ENCODE assay signal across 21 mouse cellular contexts in the genomic region with DNA sequence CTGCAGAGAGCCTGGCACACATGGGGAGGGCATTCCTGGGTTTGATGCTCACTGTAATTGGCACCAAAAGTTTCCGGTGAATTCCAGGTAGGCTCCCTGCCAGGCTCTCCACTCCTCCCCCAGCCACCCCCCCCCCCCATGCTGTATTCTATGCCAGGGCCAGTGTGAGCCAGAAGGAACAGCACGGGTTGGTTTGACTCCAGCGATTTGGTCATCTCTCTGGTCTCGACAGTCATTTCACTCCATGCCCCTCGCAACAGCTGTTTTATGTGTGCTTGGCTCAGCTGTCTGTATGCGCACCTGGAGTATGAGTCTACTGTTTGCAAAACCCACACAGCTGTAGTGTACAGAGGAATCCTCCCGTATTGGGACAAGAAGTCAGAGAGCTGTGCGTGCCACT. TPM values are rescaled to one million over a fixed set of nuclear protein-coding genes. Genes with fewer than 3 reads are reported as not detected.
DNase-seq lines count a peak whose midpoint lies in the region; ATAC-seq and TF ChIP-seq lines count a peak whose summit lies in the region.
"Had no signal": no experiment of that assay in that cellular context is flagged by ENCODE, and none has a peak within 500 bp of the region (broad histone marks: within the 10 kb centered on the region; RNA-seq: fewer than 3 reads in every experiment).

No protein-coding gene starts in this region.

- no peak for TF ChIP-seq POLR2A in thymus, adult 2 months (IDR thresholded peaks at IDR 0.05; ENCODE audit: control insufficient read depth, extremely low read depth, insufficient read depth, low read length, poor library complexity)

- no peak overlapping the region for H3K4me3 ChIP-seq in heart, embryonic 12.5 days
- no peak overlapping the region for H3K4me3 ChIP-seq in thymus, adult 2 months (ENCODE audit: control insufficient read depth, insufficient read depth, low read length)
- H3K4me3 ChIP-seq in limb, embryonic 13.5 days: no peak overlapping the region
- no peak overlapping the region for H3K4me3 ChIP-seq in forebrain, embryonic 15.5 days
- H3K4me3 ChIP-seq: embryonic facial prominence, embryonic 13.5 days; forebrain, embryonic 12.5 days; heart, embryonic 15.5 days; midbrain, embryonic 12.5 days had no signal

- no peak for TF ChIP-seq CTCF in thymus, adult 2 months (IDR thresholded peaks at IDR 0.05; ENCODE audit: borderline replicate concordance, control insufficient read depth, extremely low read depth, insufficient read depth, low read length, poor library complexity)

- no peak overlapping the region for H3K4me2 ChIP-seq in heart, embryonic 12.5 days
- no peak overlapping the region for H3K4me2 ChIP-seq in limb, embryonic 13.5 days (replicated peaks)
- no peak overlapping the region for H3K4me2 ChIP-seq in forebrain, embryonic 15.5 days (replicated peaks)
- H3K4me2 ChIP-seq: embryonic facial prominence, embryonic 13.5 days; forebrain, embryonic 12.5 days; heart, embryonic 15.5 days; midbrain, embryonic 12.5 days had no signal

- H3K27me3 ChIP-seq in heart, embryonic 12.5 days (replicated peaks): peaks cover 38% of the 10 kb centered on the region
- no peaks in the 10 kb centered on the region for H3K27me3 ChIP-seq in thymus, adult 2 months (ENCODE audit: control insufficient read depth, insufficient read depth, low read length)
- H3K27me3 ChIP-seq in limb, embryonic 13.5 days: peaks cover 19% of the 10 kb centered on the region
- no peaks in the 10 kb centered on the region for H3K27me3 ChIP-seq in forebrain, embryonic 15.5 days
- H3K27me3 ChIP-seq: forebrain, embryonic 12.5 days; midbrain, embryonic 12.5 days had no signal

- no peak overlapping the region for H3K27ac ChIP-seq in heart, embryonic 12.5 days (ENCODE audit: poor library complexity, severe bottlenecking)
- H3K27ac ChIP-seq in thymus, adult 2 months (ENCODE audit: control insufficient read depth, insufficient read depth, low read length): no peak overlapping the region
- H3K27ac ChIP-seq in limb, embryonic 13.5 days: no peak overlapping the region
- H3K27ac ChIP-seq in forebrain, embryonic 15.5 days (replicated peaks): no peak overlapping the region
- H3K27ac ChIP-seq: embryonic facial prominence, embryonic 13.5 days; forebrain, embryonic 12.5 days; heart, embryonic 15.5 days; liver, embryonic 14.5 days; macrophage; midbrain, embryonic 12.5 days had no signal

- no peaks in the 10 kb centered on the region for H3K4me1 ChIP-seq in heart, embryonic 12.5 days (replicated peaks)
- peaks cover 8% of the 10 kb centered on the region for H3K4me1 ChIP-seq in thymus, adult 2 months (replicated peaks; ENCODE audit: control insufficient read depth, insufficient read depth, low read length)
- H3K4me1 ChIP-seq in limb, embryonic 13.5 days: peaks cover 31% of the 10 kb centered on the region
- H3K4me1 ChIP-seq in forebrain, embryonic 15.5 days: no peaks in the 10 kb centered on the region
- H3K4me1 ChIP-seq: forebrain, embryonic 12.5 days; heart, embryonic 15.5 days; midbrain, embryonic 12.5 days had no signal

- H3K9ac ChIP-seq in heart, embryonic 12.5 days: no peak overlapping the region
- H3K9ac ChIP-seq in limb, embryonic 13.5 days: no peak overlapping the region
- no peak overlapping the region for H3K9ac ChIP-seq in forebrain, embryonic 15.5 days (replicated peaks)
- H3K9ac ChIP-seq: embryonic facial prominence, embryonic 13.5 days; forebrain, embryonic 12.5 days; heart, embryonic 15.5 days; liver, embryonic 14.5 days; midbrain, embryonic 12.5 days had no signal

- no peak for ATAC-seq in heart, embryonic 12.5 days (ENCODE audit: insufficient number of reproducible peaks, low FRiP score)
- ATAC-seq in limb, embryonic 13.5 days (ENCODE audit: low FRiP score, low read depth): 0 out of 2 replicates have a peak, but pooled peaks have one; percentile 33
- no peak for ATAC-seq in forebrain, embryonic 15.5 days (replicated peaks)

- H3K9me3 ChIP-seq in heart, embryonic 12.5 days (replicated peaks): no peaks in the 10 kb centered on the region; the same call in 1 of the 2 replicates
- no peaks in the 10 kb centered on the region for H3K9me3 ChIP-seq in limb, embryonic 13.5 days
- H3K9me3 ChIP-seq in forebrain, embryonic 15.5 days: no peaks in the 10 kb centered on the region
- H3K9me3 ChIP-seq: embryonic facial prominence, embryonic 13.5 days; forebrain, embryonic 12.5 days; G1E; heart, embryonic 15.5 days; midbrain, embryonic 12.5 days had no signal

- intact Hi-C loops in heart, postnatal 10 days (cut with DNase I): no loop called here

- DNase-seq in heart, postnatal 10 days: peak; percentile 20 to 34
- DNase-seq in thymus, adult 2 months: peak; percentile 24
- DNase-seq in thymus, postnatal 0 days (ENCODE audit: low spot score): no peak
- DNase-seq in right cerebral cortex, postnatal 4 days: no peak
- DNase-seq: kidney, adult 2 months; kidney, postnatal 36 days; right cerebral cortex, postnatal 25 days had no signal

- WGBS in heart, embryonic 12.5 days: 80% methylated on average over 8 of the region's 8 CpGs
- 66% methylated on average over 8 of the region's 8 CpGs for WGBS in thymus, adult 2 months
- 50% methylated on average over 8 of the region's 8 CpGs for WGBS in limb, embryonic 13.5 days
- 69% methylated on average over 8 of the region's 8 CpGs for WGBS in forebrain, embryonic 15.5 days

- H3K36me3 ChIP-seq in heart, embryonic 12.5 days: no peaks in the 10 kb centered on the region
- no peaks in the 10 kb centered on the region for H3K36me3 ChIP-seq in thymus, adult 2 months (ENCODE audit: control insufficient read depth, insufficient read depth, low read length)
- no peaks in the 10 kb centered on the region for H3K36me3 ChIP-seq in limb, embryonic 13.5 days
- H3K36me3 ChIP-seq in forebrain, embryonic 15.5 days: no peaks in the 10 kb centered on the region
- H3K36me3 ChIP-seq: embryonic facial prominence, embryonic 13.5 days; forebrain, embryonic 12.5 days; G1E; heart, embryonic 15.5 days; midbrain, embryonic 12.5 days had no signal

RNA-seq across cellular contexts. Expression of a gene that starts 20.0 kb away (rescaled TPM):
- not detected for total RNA-seq in heart, postnatal 10 days (2021)
- polyA plus RNA-seq in heart, embryonic 12.5 days (2016; fragmentation: Nextera tagmentation; extraction: Ambion mirVana): not detected in 2 replicates
- 0.97 and 1.3 TPM in 2 replicates for polyA plus RNA-seq in thymus, adult 2 months (2012; rRNA removed)
- 0.77 and 0.84 TPM in 2 replicates for polyA plus RNA-seq in thymus, postnatal 0 days (2015; fragmentation: Nextera tagmentation; extraction: Ambion mirVana)
- 0.74 and 1.3 TPM in 2 replicates for polyA plus RNA-seq in limb, embryonic 13.5 days (2015; fragmentation: Nextera tagmentation; extraction: Ambion mirVana)
- polyA plus RNA-seq in forebrain, embryonic 15.5 days (2015; fragmentation: Nextera tagmentation; extraction: Ambion mirVana): 0.17 and 0.52 TPM in 2 replicates
- total RNA-seq: G1E; layer of hippocampus, postnatal 10 days had no signal
- polyA plus RNA-seq: G1E; heart, embryonic 15.5 days; macrophage had no signal

RNA-seq across cellular contexts. Expression of a gene that starts 24.2 kb away (rescaled TPM):
- not detected for total RNA-seq in heart, postnatal 10 days (2021)
- polyA plus RNA-seq in heart, embryonic 12.5 days (2016; fragmentation: Nextera tagmentation; extraction: Ambion mirVana): not detected in 2 replicates
- polyA plus RNA-seq in thymus, adult 2 months (2012; rRNA removed): not detected in 2 replicates
- not detected in 2 replicates for polyA plus RNA-seq in thymus, postnatal 0 days (2015; fragmentation: Nextera tagmentation; extraction: Ambion mirVana)
- polyA plus RNA-seq in limb, embryonic 13.5 days (2015; fragmentation: Nextera tagmentation; extraction: Ambion mirVana): not detected in 2 replicates
- polyA plus RNA-seq in forebrain, embryonic 15.5 days (2015; fragmentation: Nextera tagmentation; extraction: Ambion mirVana): not detected in 2 replicates
- total RNA-seq: G1E; granulocyte monocyte progenitor cell, adult 5-6 weeks; layer of hippocampus, postnatal 10 days; left cerebral cortex, postnatal 36 days had no signal
- polyA plus RNA-seq: embryonic facial prominence, embryonic 13.5 days; forebrain, embryonic 12.5 days; G1E; heart, embryonic 15.5 days; kidney, adult 2 months; liver, embryonic 14.5 days; macrophage; midbrain, embryonic 12.5 days; neural tube, embryonic 11.5 days had no signal

RNA-seq across cellular contexts. Expression of a gene that starts 30.7 kb away (rescaled TPM):
- not detected for total RNA-seq in heart, postnatal 10 days (2021)
- not detected in 2 replicates for polyA plus RNA-seq in heart, embryonic 12.5 days (2016; fragmentation: Nextera tagmentation; extraction: Ambion mirVana)
- polyA plus RNA-seq in thymus, adult 2 months (2012; rRNA removed): not detected in 2 replicates
- not detected in 2 replicates for polyA plus RNA-seq in thymus, postnatal 0 days (2015; fragmentation: Nextera tagmentation; extraction: Ambion mirVana)
- polyA plus RNA-seq in limb, embryonic 13.5 days (2015; fragmentation: Nextera tagmentation; extraction: Ambion mirVana): not detected in 2 replicates
- polyA plus RNA-seq in forebrain, embryonic 15.5 days (2015; fragmentation: Nextera tagmentation; extraction: Ambion mirVana): not detected in 2 replicates
- total RNA-seq: G1E; granulocyte monocyte progenitor cell, adult 5-6 weeks; layer of hippocampus, postnatal 10 days; left cerebral cortex, postnatal 36 days had no signal
- polyA plus RNA-seq: embryonic facial prominence, embryonic 13.5 days; forebrain, embryonic 12.5 days; G1E; heart, embryonic 15.5 days; kidney, adult 2 months; liver, embryonic 14.5 days; macrophage; midbrain, embryonic 12.5 days; neural tube, embryonic 11.5 days had no signal

RNA-seq across cellular contexts. Expression of a gene that starts 40.1 kb away (rescaled TPM):
- not detected for total RNA-seq in heart, postnatal 10 days (2021)
- polyA plus RNA-seq in heart, embryonic 12.5 days (2016; fragmentation: Nextera tagmentation; extraction: Ambion mirVana): not detected in 2 replicates
- not detected in 2 replicates for polyA plus RNA-seq in thymus, adult 2 months (2012; rRNA removed)
- not detected in 2 replicates for polyA plus RNA-seq in thymus, postnatal 0 days (2015; fragmentation: Nextera tagmentation; extraction: Ambion mirVana)
- not detected in 2 replicates for polyA plus RNA-seq in limb, embryonic 13.5 days (2015; fragmentation: Nextera tagmentation; extraction: Ambion mirVana)
- not detected in 2 replicates for polyA plus RNA-seq in forebrain, embryonic 15.5 days (2015; fragmentation: Nextera tagmentation; extraction: Ambion mirVana)
- total RNA-seq: G1E; granulocyte monocyte progenitor cell, adult 5-6 weeks; layer of hippocampus, postnatal 10 days; left cerebral cortex, postnatal 36 days had no signal
- polyA plus RNA-seq: embryonic facial prominence, embryonic 13.5 days; forebrain, embryonic 12.5 days; G1E; heart, embryonic 15.5 days; kidney, adult 2 months; liver, embryonic 14.5 days; macrophage; midbrain, embryonic 12.5 days; neural tube, embryonic 11.5 days had no signal

RNA-seq across cellular contexts. Expression of a gene that starts 44.3 kb away (rescaled TPM):
- 10 to 100 TPM; 57.7 to 68.8 TPM for total RNA-seq in heart, postnatal 10 days (2021)
- polyA plus RNA-seq in heart, embryonic 12.5 days (2016; fragmentation: Nextera tagmentation; extraction: Ambion mirVana): 69.5 and 72.8 TPM in 2 replicates
- 52.0 and 52.6 TPM in 2 replicates for polyA plus RNA-seq in thymus, adult 2 months (2012; rRNA removed)
- polyA plus RNA-seq in thymus, postnatal 0 days (2015; fragmentation: Nextera tagmentation; extraction: Ambion mirVana): 67.9 and 69.8 TPM in 2 replicates
- polyA plus RNA-seq in limb, embryonic 13.5 days (2015; fragmentation: Nextera tagmentation; extraction: Ambion mirVana): 89.3 and 96.0 TPM in 2 replicates
- 108 and 117 TPM in 2 replicates for polyA plus RNA-seq in forebrain, embryonic 15.5 days (2015; fragmentation: Nextera tagmentation; extraction: Ambion mirVana)

Comparison
In these comparisons a context has a peak if more than half of its experiments do, and no peak if none do; other contexts are left out.
1. DNase-seq: peak in heart, postnatal 10 days (2 of 2) and thymus, adult 2 months (single experiment); none in thymus, postnatal 0 days (single experiment) and right cerebral cortex, postnatal 4 days (single experiment).